Mouse (Mus musculus): ENCODE measurements around the gene Gm11733. TPM values are rescaled to one million over a fixed set of nuclear protein-coding genes. Genes with fewer than 3 reads are reported as not detected.

Gm11733 gene
- polyA plus RNA-seq, 1 experiment from 2014 or later: 0.20 TPM

DNA sequence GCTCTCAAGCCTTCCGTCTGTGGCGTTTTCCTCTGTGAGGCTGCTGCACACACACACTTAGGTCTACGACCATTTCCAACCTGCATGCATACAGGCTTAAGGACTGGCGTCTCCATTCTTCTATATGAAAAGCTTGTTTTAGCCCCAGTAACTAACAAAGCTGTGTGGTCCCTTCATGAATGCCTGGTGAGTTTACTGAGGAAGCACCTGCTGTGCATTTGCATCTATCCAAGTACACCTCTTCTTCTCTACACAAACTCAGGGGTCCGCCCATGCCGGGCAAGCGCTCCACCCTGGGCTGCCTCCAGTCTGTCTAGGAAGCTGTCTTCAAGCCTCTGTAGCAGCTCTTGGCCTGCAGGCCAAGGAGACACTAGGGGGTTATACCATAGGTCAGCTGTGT is 17.3 kb upstream of the Gm11733 start:
- Histone ChIP-seq H3K9me3 (no peaks in the 10 kb centered on the region), H3K4me3 (replicated peaks) (no peak overlapping the region), H3K36me3 (replicated peaks) (no peaks in the 10 kb centered on the region), H3K9ac (no peak overlapping the region), H3K4me2 (no peak overlapping the region), H3K27me3 (peaks cover 17% of the 10 kb centered on the region; the same call in 1 of the 2 replicates), H3K27ac (no peak overlapping the region), H3K4me1 (peaks cover 74% of the 10 kb centered on the region)
- no peak for ATAC-seq (ENCODE audit: low FRiP score)
- WGBS: 51% methylated on average over 7 of the region's 7 CpGs

DNA sequence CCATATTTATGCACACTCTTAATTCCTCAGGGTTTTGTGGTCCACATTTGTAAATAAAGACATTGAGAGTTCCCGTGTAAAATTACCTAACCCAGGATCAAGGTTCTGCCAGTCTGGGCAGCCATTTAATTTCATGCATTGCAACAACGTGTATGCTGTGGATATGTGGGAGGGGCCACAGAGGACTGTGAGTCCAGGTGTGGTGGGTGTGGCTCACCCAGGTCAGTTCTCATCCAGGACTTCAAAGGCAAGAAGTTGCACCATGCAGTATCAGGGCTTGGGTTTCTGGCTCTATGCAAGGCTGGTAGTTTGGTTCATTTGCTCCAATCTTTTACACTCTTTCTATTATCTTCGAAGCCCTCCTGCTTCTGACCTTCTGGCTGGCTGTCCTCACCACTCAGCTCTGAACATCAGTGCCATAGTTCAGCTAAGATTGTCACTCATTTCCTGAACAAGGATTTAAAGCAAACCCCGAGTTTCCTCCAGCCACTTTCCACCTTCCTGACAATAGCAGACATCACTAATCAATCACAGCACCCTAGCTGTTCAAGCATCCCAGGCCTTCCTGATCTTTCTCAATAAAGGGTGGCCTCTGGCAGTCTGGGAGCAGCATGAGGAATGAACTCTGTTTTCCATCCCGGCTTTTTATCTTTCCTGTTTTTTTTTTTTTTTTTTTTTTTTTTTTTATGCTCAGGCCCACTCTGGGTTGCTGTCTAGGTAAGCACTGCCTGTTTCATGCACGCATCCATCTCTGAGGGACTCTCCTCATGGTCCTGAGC is 15.4 kb upstream of the Gm11733 start:
- no peak; the same call in 1 of the 2 replicates for ATAC-seq (ENCODE audit: low FRiP score)
- H3K4me3 ChIP-seq (replicated peaks): no peak overlapping the region
- H3K36me3 ChIP-seq (replicated peaks): no peaks in the 10 kb centered on the region
- H3K4me1 ChIP-seq: peaks cover 66% of the 10 kb centered on the region
- H3K27me3 ChIP-seq: peaks cover 24% of the 10 kb centered on the region; the same call in 1 of the 2 replicates
- H3K9ac ChIP-seq: no peak overlapping the region
- WGBS: 59% methylated on average over 6 of the region's 6 CpGs
- H3K9me3 ChIP-seq: no peaks in the 10 kb centered on the region
- peak overlapping the region; percentile 68 for H3K27ac ChIP-seq
- H3K4me2 ChIP-seq: no peak overlapping the region

DNA sequence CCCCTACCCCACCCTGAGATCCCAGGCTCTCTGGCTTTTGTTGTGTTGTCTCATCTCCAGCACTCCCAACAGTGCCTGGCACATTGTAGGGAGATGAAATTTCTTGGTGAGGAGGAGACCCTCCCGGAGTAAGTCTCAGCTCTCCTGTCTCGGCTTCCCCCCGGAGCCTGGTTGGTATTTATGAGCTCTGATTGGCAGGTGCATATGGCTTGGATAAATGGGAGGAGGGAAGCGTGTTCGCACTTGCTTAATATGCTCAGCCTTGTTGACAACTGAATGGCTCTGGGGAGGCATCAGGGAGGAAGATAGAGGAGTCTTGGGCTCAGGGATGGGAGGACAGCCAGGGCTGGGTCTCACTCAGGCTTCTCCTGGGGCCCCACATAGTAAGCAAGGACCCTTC is 14.4 kb upstream of the Gm11733 start:
- Histone ChIP-seq H3K9ac (no peak overlapping the region), H3K4me3 (replicated peaks) (no peak overlapping the region), H3K4me2 (no peak overlapping the region), H3K27ac (peak overlapping the region; percentile 68), H3K27me3 (peaks cover 31% of the 10 kb centered on the region; the same call in 1 of the 2 replicates), H3K9me3 (no peaks in the 10 kb centered on the region), H3K36me3 (replicated peaks) (no peaks in the 10 kb centered on the region), H3K4me1 (peaks cover 60% of the 10 kb centered on the region)
- 56% methylated on average over 5 of the region's 5 CpGs for WGBS
- peak; percentile 24; the same call in 1 of the 2 replicates for ATAC-seq (ENCODE audit: low FRiP score)

DNA sequence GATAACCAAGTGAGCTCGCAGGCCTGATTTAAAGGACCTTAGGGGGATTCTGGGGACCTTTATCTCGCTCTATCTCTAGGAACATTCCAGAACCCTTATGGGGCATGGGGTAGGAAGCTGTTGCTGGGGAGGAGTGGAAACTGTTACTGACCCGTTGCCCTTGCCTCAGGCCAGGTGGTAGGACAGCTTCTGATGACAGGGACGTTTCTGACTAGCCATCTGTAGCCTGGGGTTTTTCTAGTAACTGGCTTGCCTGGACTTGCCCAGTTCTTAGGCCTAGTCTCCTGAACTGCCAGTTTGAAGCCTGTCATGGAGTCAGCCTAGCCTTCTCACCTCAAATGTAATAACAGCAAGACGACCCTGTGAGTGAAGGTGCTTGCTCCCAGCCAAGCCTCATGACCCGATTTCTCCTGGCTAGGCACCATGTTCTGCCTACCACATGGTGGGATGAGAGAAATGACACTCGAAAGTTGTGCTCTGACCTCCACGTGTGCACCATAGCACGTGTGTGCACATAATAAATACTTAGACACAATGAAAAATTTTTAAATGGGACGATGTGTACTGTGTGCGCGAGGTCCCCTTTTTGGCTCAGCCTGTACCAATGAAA is 13.5 kb upstream of the Gm11733 start:
- H3K27ac ChIP-seq: no peak overlapping the region
- H3K4me1 ChIP-seq: peaks cover 52% of the 10 kb centered on the region
- WGBS: 89% methylated on average over 12 of the region's 12 CpGs
- no peaks in the 10 kb centered on the region for H3K36me3 ChIP-seq (replicated peaks)
- H3K4me3 ChIP-seq (replicated peaks): no peak overlapping the region
- H3K9ac ChIP-seq: no peak overlapping the region
- ATAC-seq (ENCODE audit: low FRiP score): no peak
- no peak overlapping the region for H3K4me2 ChIP-seq
- peaks cover 31% of the 10 kb centered on the region; the same call in 1 of the 2 replicates for H3K27me3 ChIP-seq
- H3K9me3 ChIP-seq: no peaks in the 10 kb centered on the region

DNA sequence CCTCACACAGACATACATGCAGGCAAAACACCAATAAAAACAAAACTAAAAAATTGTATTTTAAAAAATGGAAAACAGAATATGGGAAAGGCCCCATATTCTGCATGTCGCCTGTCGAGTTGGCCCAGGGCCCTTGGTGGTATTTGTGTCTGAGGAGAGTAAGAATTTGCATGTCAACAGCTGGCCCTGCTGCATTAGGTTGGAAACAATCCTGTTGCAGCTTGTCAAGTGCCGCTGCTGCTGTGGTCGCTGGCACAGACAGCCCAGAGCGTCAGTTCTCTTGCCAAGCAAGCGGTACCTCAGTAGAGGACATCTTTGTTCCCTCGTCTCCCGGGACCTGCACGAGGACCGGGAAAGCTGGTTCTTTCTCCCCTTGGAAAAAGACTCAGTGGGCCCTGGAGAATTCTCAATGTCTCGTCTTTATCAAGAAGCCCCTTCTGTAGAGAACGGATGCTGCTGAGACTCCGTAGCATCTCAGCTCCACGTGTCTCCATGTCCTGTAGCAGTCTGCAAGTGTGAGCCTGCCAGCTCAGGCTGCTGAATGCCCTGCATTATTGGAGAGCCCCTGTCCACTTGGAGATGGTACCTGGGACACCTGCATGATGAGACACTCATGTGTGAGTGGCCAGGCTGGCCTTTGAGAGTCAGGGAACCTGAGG is 12.4 kb upstream of the Gm11733 start:
- Histone ChIP-seq H3K4me3 (replicated peaks) (no peak overlapping the region), H3K36me3 (replicated peaks) (no peaks in the 10 kb centered on the region), H3K4me1 (peaks cover 53% of the 10 kb centered on the region), H3K27me3 (peaks cover 31% of the 10 kb centered on the region; the same call in 1 of the 2 replicates), H3K4me2 (no peak overlapping the region), H3K9ac (no peak overlapping the region), H3K27ac (peak overlapping the region; percentile 56; the same call in 1 of the 2 replicates), H3K9me3 (no peaks in the 10 kb centered on the region)
- 51% methylated on average over 14 of the region's 14 CpGs for WGBS
- no peak for ATAC-seq (ENCODE audit: low FRiP score)

DNA sequence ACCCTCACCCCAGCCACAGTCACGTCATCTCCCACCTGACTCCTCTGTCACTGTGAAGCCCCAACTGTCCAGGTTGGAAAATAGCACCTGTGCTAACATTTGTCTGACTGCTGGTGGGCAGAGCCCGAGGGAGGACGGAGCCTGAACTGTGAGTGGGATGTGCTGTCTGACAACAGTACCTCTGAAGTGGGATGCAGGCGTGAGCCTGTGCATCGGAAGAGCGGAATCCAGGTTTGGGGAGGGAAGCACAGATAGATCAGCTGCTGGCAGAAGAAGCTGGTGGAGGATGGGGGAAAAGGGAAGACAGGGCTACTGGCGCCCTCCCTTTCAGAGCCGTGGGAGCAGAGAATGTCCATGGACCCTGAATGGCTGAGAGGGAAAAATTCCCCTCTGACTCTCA is 11.3 kb upstream of the Gm11733 start:
- no peak overlapping the region for H3K9ac ChIP-seq
- peaks cover 34% of the 10 kb centered on the region; the same call in 1 of the 2 replicates for H3K27me3 ChIP-seq
- no peak for ATAC-seq (ENCODE audit: low FRiP score)
- H3K4me3 ChIP-seq (replicated peaks): no peak overlapping the region
- no peaks in the 10 kb centered on the region for H3K9me3 ChIP-seq
- no peak overlapping the region for H3K27ac ChIP-seq
- no peaks in the 10 kb centered on the region for H3K36me3 ChIP-seq (replicated peaks)
- WGBS: 80% methylated on average over 8 of the region's 8 CpGs
- peaks cover 52% of the 10 kb centered on the region for H3K4me1 ChIP-seq
- no peak overlapping the region for H3K4me2 ChIP-seq

DNA sequence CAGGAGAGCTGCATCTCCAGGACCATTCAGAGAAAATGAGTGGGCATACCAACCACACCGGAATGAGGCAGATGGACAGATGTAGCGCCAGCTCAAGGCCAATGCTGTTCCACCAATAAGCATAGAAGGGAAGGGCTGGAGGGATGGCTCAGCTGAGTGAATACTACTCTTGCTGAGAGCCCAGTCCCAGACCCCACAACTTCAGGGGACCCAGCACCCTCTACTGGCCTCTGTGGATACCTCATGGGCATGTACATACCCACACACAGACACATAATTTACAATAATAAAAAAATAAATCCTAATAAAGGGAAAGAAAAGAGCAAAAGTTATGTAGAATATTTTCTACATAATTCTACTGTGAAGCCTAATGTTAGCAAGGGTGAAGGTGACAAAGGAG is 9.0 kb upstream of the Gm11733 start:
- no peak overlapping the region for H3K9ac ChIP-seq
- H3K4me3 ChIP-seq (replicated peaks): no peak overlapping the region
- H3K4me2 ChIP-seq: no peak overlapping the region
- H3K36me3 ChIP-seq (replicated peaks): no peaks in the 10 kb centered on the region
- 100% methylated on average over 2 of the region's 2 CpGs for WGBS
- H3K27me3 ChIP-seq: peaks cover 30% of the 10 kb centered on the region
- no peak for ATAC-seq (ENCODE audit: low FRiP score)
- H3K27ac ChIP-seq: no peak overlapping the region
- peaks cover 55% of the 10 kb centered on the region for H3K4me1 ChIP-seq
- no peaks in the 10 kb centered on the region for H3K9me3 ChIP-seq

DNA sequence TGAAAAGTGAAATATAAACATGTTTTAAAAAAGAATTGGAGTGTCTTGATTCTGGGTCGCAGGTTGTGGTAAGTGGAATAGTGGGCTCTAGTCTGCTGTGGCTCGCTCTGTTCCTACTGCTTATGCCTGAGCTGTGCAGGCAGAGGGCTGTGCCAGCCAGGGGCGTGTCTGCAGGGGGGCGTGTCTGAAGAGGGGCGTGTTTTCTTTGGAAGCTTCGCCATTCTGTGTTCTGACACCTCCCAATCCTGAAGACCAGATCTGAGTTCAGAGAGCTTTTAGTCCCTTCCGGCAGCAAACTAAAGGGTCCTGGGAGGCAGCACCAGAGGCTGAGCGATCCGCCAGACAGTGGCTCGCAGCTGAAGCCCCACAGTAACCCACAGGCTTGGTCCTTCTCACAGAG is 8.5 kb upstream of the Gm11733 start:
- Histone ChIP-seq H3K9me3 (no peaks in the 10 kb centered on the region), H3K9ac (no peak overlapping the region), H3K4me2 (0 out of 2 replicates have a peak overlapping the region, but pooled peaks have one; percentile 2), H3K36me3 (replicated peaks) (no peaks in the 10 kb centered on the region), H3K4me1 (peaks cover 55% of the 10 kb centered on the region), H3K27ac (0 out of 2 replicates have a peak overlapping the region, but pooled peaks have one; percentile 6), H3K4me3 (replicated peaks) (no peak overlapping the region), H3K27me3 (peaks cover 34% of the 10 kb centered on the region)
- no peak for ATAC-seq (ENCODE audit: low FRiP score)
- 28% methylated on average over 10 of the region's 10 CpGs for WGBS

DNA sequence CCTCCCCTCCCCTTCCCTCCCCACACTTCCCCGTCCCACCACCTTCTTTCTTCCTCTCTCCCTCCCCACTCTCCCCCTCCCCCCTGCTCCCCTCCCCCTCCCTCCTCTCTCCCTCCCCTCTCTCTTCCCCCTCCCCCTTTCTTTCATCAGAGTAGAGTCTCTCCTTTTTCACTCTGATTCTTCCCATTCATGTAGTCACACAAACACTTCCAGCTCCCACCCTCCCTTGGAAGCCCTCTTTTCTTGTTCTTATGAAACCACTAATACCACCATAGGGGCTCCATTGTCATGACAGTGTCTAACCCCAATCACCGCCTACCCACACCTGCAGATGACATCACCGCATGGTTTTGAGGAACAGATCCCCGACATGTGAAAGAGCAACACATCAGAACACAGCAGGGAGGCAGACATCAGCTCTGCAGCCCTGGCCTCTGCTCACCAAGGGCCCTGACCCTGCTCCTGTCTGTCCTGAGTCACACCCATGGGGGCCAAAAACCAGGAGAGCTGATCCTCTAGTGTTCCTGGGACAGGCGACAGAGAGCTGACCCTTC is 7.5 kb upstream of the Gm11733 start:
- 53% methylated on average over 4 of the region's 5 CpGs for WGBS
- no peak for ATAC-seq (ENCODE audit: low FRiP score)
- H3K4me3 ChIP-seq (replicated peaks): no peak overlapping the region
- no peak overlapping the region for H3K27ac ChIP-seq
- H3K4me1 ChIP-seq: peaks cover 60% of the 10 kb centered on the region
- H3K36me3 ChIP-seq (replicated peaks): no peaks in the 10 kb centered on the region
- H3K9me3 ChIP-seq: no peaks in the 10 kb centered on the region
- no peak overlapping the region for H3K4me2 ChIP-seq
- no peak overlapping the region for H3K9ac ChIP-seq
- peaks cover 44% of the 10 kb centered on the region for H3K27me3 ChIP-seq

DNA sequence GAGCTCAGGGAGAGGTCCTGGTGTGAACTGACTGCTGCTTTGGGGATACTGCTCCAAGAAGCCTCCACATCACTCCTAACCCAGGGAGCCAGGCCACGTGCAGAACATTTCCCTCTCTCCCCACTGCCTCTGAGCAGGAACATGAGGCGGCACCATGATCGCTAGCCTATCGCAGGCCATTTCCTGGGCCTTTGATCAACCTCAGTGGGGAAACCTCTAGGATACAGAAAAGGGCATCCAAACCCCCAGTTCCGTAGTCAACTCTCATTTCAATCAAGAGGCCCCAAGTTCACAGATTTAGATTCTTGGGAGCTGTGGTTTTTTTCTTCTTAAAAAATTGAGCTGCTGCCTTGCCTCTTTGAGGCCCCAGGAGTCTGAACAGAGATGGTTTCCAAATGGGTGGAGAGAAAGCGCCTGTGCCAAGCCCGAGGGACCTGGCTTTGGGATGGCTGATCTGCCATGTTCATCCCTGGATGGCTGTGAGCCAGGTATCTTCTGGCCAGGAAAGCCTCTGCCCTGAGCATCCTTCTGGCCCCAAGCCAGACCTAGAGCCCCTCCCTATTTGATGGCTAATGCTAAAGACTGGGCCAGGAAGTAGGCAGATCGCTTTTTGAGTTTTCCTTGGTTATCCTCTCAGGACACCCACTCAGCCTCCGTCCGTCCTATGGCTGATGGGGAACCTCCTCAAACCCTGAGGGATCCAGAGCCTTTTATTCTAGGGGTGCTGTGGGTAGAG is 5.7 kb upstream of the Gm11733 start:
- Histone ChIP-seq H3K9ac (peak overlapping the region; percentile 7; the same call in 1 of the 2 replicates), H3K4me3 (replicated peaks) (no peak overlapping the region), H3K4me2 (peak overlapping the region; percentile 26), H3K36me3 (replicated peaks) (no peaks in the 10 kb centered on the region), H3K9me3 (no peaks in the 10 kb centered on the region), H3K4me1 (peaks cover 70% of the 10 kb centered on the region), H3K27ac (peak overlapping the region; percentile 97), H3K27me3 (peaks cover 36% of the 10 kb centered on the region)
- WGBS: 48% methylated on average over 10 of the region's 10 CpGs
- ATAC-seq (ENCODE audit: low FRiP score): peak; percentile 17; the same call in 1 of the 2 replicates

DNA sequence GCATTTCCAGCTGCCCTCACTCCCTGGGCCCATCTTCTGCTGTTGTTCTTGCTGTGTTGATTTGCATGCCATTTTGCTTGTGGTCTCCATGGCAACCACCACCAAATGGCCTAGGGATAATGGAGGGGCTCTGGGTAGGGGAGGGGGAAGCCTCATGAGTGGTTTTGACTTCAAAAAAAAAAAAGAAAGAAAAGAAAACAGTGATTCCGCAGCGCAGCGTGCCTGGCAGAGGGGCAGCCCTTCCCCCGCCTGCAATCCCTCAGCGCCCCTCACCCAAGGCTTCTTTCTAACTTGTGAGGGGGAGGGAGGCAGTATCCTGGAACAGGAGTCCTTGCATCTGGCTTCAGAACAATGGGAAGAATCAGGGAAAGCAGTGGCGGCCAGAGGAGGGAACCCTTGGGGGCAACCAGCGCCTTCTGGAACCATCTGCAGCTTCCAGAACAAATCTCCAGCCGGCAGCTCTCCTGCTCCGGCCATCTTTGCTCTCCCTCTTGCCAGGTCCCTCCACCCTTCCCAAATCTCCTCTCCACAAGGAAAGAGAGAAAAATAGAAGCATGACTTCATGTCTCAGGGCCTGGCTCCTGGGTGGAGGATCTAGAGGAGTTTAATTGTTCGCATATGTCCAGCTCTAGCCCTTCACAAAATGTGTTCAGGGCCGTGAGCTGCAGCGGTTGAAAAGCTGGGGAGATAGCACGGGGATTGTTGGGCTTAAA is 5.0 kb upstream of the Gm11733 start:
- peak; percentile 76 for ATAC-seq (ENCODE audit: low FRiP score)
- Histone ChIP-seq H3K27ac (peak overlapping the region; percentile 97), H3K9me3 (no peaks in the 10 kb centered on the region), H3K4me1 (peaks cover 77% of the 10 kb centered on the region), H3K36me3 (replicated peaks) (no peaks in the 10 kb centered on the region), H3K27me3 (peaks cover 32% of the 10 kb centered on the region), H3K4me3 (replicated peaks) (no peak overlapping the region), H3K9ac (peak overlapping the region; percentile 44; the same call in 1 of the 2 replicates), H3K4me2 (peak overlapping the region; percentile 38)
- 2% methylated on average over 13 of the region's 13 CpGs for WGBS
